Mouse (Mus musculus) CH12F3 (cell line): ENCODE measurements around the gene Dnm1.
"Not testable (repeated sequence)": the region's sequence is repeated elsewhere in the genome, so short reads cannot be mapped to it uniquely, and the experiment has no call there.

Experiments
- in situ Hi-C: fragments of 300-500 bp; cut with MboI; formaldehyde crosslinking; loops from 2 replicates; pipeline ENCODE4 v1.14.3; 2020; ENCODE audit warnings: low sequenced_read_pairs

Gene Dnm1

DNA sequence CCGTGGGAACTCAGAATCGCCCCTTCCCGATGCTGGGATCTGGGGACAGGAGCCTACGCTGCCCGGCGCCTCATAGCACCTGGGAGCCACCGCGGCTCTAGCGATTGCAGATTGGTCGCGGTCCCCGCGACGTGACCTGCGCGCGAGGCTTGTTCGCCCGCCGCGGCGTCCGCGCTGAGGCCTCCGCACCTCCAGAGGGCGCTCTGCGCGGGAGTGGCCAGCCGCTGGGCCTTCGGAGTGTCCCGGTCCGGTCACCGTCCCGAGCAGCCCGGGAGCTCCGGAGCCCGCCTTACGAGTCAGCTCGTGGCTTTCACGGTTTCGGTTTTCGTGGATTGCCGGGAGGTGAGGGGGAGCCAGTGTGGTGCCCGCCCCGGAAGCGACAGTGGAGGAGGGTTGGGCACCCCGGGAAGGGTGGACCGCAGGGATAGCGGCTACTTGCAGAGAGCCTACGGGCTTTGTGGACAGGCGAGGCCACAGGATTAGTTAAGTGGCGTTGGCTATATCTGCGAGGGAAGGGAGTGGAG is 9.7 kb upstream of the Dnm1 start:
- in situ Hi-C loops: no loop called here

DNA sequence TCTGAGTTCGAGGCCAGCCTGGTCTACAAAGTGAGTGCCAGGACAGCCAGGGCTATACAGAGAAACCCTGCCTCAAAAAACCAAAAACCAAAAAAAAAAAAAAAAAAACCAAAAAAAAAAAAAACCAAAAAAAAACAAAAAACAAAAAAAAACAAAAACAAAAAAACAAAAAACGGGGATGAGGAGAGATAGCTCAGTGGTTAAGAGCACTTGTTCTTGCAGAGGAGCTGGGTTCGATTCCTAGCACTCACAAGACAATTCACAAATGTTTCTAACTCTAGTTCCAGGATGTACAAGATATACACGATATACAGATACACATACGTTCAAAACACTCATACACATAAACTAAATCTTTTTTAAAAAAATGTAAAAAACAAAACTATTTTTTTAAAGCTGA is 9.1 kb upstream of the Dnm1 start:
- in situ Hi-C loops: not testable (repeated sequence)

DNA sequence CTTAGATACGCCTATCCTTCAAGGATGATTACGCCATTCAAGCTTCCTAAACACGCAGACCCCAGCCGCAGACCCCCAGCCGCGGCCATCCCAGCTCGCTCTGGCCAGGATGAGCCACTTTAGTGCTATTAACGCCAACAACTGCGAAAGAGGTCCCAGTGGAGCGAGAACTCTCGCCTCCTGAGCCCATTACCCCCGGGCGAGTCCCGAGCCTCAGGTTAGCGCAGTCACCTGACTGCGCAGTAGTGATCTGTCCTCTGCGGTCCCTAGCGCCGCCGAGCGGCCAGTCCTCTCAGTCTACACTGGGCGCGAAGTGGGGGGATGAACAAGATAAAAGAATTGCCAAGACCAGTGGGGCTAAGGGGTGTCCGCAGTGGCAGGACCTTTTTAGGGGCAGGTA is 8.3 kb upstream of the Dnm1 start:
- in situ Hi-C loops: no loop called here

DNA sequence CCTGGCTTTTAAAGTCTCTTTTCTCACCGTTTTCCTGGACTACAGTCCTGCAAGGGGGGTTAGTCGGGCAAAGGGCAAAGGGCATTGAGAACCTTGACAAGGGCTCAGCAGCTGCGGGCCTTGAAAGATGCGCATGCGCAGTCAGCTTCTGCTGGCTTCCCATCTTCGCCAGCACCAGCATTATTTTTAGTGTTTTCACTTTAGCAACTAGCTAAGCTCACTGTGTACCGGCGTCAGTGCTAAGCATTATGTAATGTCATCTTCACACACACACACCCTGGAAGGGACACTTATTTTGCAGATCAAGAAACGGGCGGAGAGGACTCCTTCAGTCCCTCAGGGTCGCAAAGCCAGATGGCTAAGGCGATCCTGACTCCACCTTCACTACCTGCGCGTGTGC is 7.6 kb upstream of the Dnm1 start:
- in situ Hi-C loops: no loop called here

GRCm38 (mm10) chr2:32358381-32358780 is 5.2 kb upstream of the Dnm1 start:
- in situ Hi-C loops: no loop called here

GRCm38 (mm10) chr2:32357710-32358109 is 4.6 kb upstream of the Dnm1 start:
- in situ Hi-C loops: no loop called here

GRCm38 (mm10) chr2:32356216-32356615 is 3.1 kb upstream of the Dnm1 start:
- in situ Hi-C loops: no loop called here

DNA sequence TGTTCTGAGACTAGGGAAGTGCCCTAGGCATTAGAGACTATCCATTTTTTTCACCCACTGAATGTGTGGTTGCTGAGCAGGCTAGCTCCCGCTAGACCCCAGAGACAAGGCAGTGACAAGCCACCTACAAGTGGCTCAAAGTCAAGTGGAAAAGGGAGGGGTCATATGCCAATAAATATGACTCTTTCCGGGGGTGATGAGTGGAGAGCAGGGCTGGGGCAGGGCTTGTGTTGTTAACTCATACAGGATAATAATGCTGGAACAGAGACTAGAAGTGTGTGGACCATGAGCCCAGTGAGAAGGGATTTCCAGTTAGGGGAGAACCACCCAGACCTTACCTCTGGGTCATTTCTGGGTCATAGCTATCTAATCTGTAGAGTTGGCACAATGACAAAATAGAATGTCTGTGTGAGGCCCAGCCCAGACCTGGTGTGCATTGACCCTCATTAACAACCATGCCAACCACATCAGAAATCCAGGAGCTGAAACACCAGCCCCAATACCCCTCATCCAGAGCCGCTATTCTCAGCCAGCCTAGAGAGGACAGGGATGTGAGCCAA is 1.3 kb upstream of the Dnm1 start:
- in situ Hi-C loops: no loop called here

DNA sequence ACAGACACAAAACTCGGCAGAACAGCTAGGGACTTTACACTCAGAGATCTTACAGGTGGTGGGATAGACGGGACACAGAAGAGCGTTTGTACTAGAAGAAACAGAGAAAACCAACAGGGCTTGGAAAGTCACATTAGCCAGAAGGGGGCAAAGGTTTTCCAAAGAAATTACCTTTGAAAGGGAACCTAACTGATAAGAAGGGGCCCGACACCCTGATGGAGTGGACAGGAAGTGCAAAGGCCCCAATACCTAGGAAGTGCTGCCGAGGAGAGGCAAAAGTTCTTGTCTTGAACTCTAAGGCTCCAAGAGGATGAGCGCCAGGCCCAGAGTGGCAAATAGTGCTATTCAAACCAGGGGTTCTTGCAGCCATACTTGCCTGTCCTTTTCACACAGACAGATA is 698 bp upstream of the Dnm1 start:
- in situ Hi-C loops: no loop called here

DNA sequence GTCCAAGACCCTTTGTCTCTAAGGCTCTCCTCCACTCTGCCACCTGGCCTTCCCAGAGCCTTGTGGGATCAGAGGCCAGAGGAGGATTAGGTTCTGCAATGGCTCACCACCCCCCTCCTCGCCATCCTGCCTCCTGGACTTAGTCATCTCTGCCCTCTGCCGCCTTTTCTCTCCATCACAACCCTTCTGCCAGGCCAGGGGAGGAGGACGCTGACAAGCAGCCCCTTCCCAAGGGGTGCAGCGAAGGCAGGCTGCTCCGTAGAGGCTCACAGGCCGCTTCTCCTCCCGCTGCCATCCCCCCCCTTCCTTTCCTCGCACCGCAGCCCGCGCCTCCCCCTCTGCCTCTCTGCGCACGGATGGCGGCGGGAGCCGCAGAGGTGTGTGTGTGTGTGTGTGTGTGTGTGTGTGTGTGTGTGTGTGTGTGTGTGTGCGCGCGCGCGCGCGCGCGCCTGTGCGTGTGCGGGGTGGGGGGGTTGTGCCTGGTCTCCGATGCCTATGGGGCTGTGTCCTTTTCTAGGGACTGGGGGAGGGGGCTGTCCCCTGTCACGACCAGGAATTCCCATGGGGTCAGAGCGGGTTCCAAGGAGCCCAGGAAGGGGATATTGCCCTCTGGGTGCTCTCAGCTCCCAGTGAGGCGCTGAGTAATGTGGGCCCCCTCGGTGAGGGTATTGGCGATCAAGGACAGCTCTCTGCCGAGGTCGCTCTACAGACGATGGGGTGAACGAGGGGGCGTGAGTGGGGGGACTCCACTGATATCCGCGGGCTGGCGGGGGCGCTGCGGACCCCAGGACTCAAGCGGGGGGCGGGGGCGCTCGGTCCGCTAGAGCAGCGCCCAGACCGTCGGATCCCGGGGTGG is 759 bp downstream of the Dnm1 start, which contains the start of gene Ciz1:
Ciz1 (plus strand) TSS at position 177 of the 856 bp plus-strand sequence.
- in situ Hi-C loops: no loop called here

- in situ Hi-C loops: no loop called here
Observed at GRCm38 (mm10) chr2:32351471-32351961, 1.6 kb downstream of the Dnm1 start.

DNA sequence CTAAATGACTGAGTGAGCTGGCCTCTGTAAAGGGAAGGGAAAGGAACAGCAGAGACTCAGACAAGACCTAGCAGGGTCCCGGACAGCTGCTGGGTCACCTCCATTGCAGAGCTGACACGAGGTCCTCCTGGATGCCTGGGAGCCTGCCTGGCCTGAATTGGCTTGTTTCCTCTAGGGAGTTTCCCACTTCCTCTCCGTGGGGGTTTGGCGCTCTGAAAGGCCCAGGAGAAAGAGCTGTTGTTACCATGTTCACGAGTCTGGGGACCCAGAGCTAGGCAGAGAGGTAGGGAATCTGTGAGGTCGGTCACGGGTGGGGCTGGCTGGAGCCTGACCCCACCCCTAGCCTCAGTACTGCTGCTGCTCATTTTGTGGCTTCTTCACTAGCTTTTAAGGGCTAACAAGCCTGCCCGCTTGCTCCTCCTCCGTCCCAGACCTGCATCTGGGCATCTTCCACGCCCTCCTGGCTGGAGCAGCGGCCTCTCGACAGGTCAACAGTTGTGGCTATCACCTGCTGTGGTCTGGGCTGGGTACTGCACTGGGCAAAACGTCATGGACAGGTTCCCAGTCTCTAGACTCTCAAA is 2.6 kb downstream of the Dnm1 start:
- in situ Hi-C loops: no loop called here

DNA sequence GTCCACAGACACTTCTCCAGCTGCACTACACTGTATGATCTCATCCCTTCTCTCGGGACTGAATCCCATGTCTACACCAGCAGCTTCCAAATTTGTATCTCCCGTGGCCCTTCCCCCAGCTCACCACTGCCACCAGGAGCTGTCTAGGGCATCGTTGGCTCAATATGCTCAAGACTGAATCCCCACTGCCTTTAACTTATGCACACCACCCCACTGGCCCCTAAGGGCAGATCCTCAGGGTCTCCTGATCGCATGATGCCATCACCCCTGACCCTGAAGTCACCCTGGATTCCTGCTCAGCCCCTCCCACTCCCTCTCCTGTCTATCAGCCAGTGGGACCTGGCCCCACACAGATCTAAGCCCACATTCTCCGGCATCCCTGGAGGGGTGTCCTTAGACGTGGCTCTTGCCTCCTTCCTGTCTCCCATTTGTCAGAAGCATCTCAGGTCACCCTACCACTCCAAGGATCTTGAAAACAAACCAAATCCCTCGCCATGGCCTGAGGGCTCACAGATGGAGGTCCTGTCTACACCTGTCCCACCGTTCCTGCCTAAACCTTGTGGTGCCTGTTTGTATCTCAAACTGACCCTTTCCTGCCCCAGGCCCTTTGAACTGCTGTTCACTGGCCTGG is 3.4 kb downstream of the Dnm1 start:
- in situ Hi-C loops: no loop called here

GRCm38 (mm10) chr2:32348311-32348710 is 4.8 kb downstream of the Dnm1 start:
- in situ Hi-C loops: no loop called here

- in situ Hi-C loops: no loop called here
Observed at GRCm38 (mm10) chr2:32347019-32347418, 6.1 kb downstream of the Dnm1 start.

GRCm38 (mm10) chr2:32344598-32345321 is 8.4 kb downstream of the Dnm1 start:
- in situ Hi-C loops: no loop called here

DNA sequence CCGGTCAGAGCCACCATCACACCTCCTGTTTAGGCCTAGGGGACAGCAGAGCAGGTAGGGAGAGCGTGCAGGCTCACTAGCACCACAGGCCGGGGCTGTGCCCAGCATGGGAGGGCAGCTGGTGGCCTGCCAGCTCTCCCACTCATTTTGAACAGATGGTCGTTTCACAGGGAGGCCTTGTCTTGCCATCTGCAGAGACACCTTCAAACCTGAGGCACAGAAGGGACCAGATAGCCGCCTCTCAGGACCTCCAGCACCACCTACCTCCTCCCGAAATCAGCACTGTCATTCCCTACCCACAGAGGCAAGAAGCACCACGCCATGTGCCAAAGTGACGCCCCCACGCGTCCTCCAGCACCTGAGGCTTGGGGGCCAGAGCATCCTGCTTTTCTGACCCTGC is 9.1 kb downstream of the Dnm1 start:
- in situ Hi-C loops: no loop called here

GRCm38 (mm10) chr2:32343351-32343671 is 9.8 kb downstream of the Dnm1 start:
- in situ Hi-C loops: no loop called here

GRCm38 (mm10) chr2:32342539-32343350 is 10.4 kb downstream of the Dnm1 start:
- in situ Hi-C loops: no loop called here

- in situ Hi-C loops: no loop called here
Observed at GRCm38 (mm10) chr2:32342039-32342438, 11.1 kb downstream of the Dnm1 start.
